Mouse (Mus musculus): ENCODE measurements around the gene Magi2.

DNA sequence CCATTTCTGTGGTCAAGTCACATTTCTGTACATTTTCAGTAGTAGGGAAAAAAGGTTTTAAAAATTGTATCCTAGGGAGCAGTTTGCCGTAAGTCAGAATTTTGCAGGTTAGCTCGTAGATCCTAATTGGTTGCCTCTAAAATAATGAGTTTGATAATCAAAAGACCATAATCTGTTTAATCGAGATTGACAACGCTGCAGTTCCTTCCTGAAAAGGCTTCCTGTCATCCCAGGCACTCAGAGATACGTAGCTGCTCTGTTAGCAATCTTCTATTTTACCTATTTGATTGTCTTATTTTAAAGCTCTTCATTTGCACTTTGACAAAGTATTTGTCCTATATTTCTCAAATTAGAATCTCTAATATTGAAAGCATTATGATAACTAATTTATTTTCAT is 1476.5 kb downstream of the Magi2 start:
- TF ChIP-seq CTCF (IDR thresholded peaks at IDR 0.05; ENCODE audit: low read depth), result no peak
- TF ChIP-seq EP300 (IDR thresholded peaks at IDR 0.05; ENCODE audit: low read depth), result no peak
